Mouse (Mus musculus) liver, postnatal 0 days (tissue): ENCODE measurements at regions not wholly inside any gene's neighbourhood (a gene's known extent, or its start where the extent isn't known, plus 50 kb on each side); places are given as distances from the start of the nearest gene placed in this dataset.

Experiments
- ATAC-seq: fragments of 200-750 bp; cut with Nextera tagmentation; 2 replicates; pipeline ENCODE4 v1.8.0; 2017; ENCODE audit warnings: mild to moderate bottlenecking, moderate library complexity
- DNase-seq: peaks from one replicate; pipeline ENCODE4 v3.0.0-alpha.2; 2016
- H3K27ac ChIP-seq: fragments of 300-500 bp; sonication (generic); 2 replicates; pipeline ENCODE4 v1.5.1; 2014; ENCODE audit warnings: antibody characterized with exemption, moderate library complexity, mild to moderate bottlenecking, low read depth
- H3K27me3 ChIP-seq: fragments of 300-500 bp; sonication (generic); 2 replicates; pipeline ENCODE4 v1.6.1; 2014; ENCODE audit warnings: low read length, control low read depth, mixed read lengths; ENCODE audit not compliant: insufficient read depth
- H3K36me3 ChIP-seq: fragments of 300-500 bp; sonication (generic); replicated peaks from 2 replicates; pipeline ENCODE4 v1.6.1; 2014; ENCODE audit warnings: mild to moderate bottlenecking, control low read depth, low read length, moderate library complexity, mixed read lengths; ENCODE audit not compliant: insufficient read depth
- H3K4me1 ChIP-seq: fragments of 300-500 bp; sonication (generic); 2 replicates; pipeline ENCODE4 v1.6.1; 2014; ENCODE audit warnings: antibody characterized with exemption, mild to moderate bottlenecking, control low read depth; ENCODE audit not compliant: insufficient read depth
- H3K4me2 ChIP-seq: fragments of 300-500 bp; sonication (generic); 2 replicates; pipeline ENCODE4 v1.6.1; 2014; ENCODE audit warnings: low read depth, mild to moderate bottlenecking, low read length, moderate library complexity, mixed read lengths
- H3K4me3 ChIP-seq: fragments of 300-500 bp; sonication (generic); 2 replicates; pipeline ENCODE4 v1.5.1; 2014; ENCODE audit warnings: low read depth, low read length
- H3K9ac ChIP-seq: fragments of 300-500 bp; sonication (generic); replicated peaks from 2 replicates; pipeline ENCODE4 v1.6.1; 2014; ENCODE audit warnings: mild to moderate bottlenecking, moderate library complexity
- H3K9me3 ChIP-seq: fragments of 300-500 bp; sonication (generic); 2 replicates; pipeline ENCODE4 v1.6.1; 2016; ENCODE audit warnings: mild to moderate bottlenecking, control low read depth, low read length, mixed read lengths
- CTCF ChIP-seq: sonication (generic); IDR thresholded peaks from 2 replicates; pipeline ENCODE4 v1.5.1; 2016; ENCODE audit warnings: antibody characterized with exemption, low read depth
- EP300 ChIP-seq: IDR thresholded peaks from 2 replicates; pipeline ENCODE4 v1.6.1; 2016; ENCODE audit warnings: antibody characterized with exemption, low read depth, mild to moderate bottlenecking
- WGBS: fragments of 180-500 bp; shearing (Covaris S2); extraction: QIAGEN DNeasy Blood & Tissue Kit; methylation state at CpG from one replicate; pipeline ENCODE4 v1.1.7; 2014; ENCODE audit not compliant: insufficient replicate concordance; 5-methylcytosine and 5-hydroxymethylcytosine counted together

GRCm38 (mm10) chr3:42516286-42516685, 773.9 kb downstream of the D3Ertd751e start:
- TF ChIP-seq CTCF (no peak), EP300 (no peak)
- Histone ChIP-seq H3K36me3 (no peaks in the 10 kb centered on the region), H3K9ac (no peak overlapping the region), H3K9me3 (no peaks in the 10 kb centered on the region), H3K4me1 (no peaks in the 10 kb centered on the region), H3K27ac (no peak overlapping the region), H3K27me3 (no peaks in the 10 kb centered on the region), H3K4me2 (no peak overlapping the region), H3K4me3 (no peak overlapping the region)
- 75% methylated on average over 2 of the region's 2 CpGs for WGBS
- ATAC-seq (no peak), DNase-seq (no peak)

GRCm38 (mm10) chr3:42531397-42531796, 789.0 kb downstream of the D3Ertd751e start:
- DNase-seq (no peak), ATAC-seq (no peak)
- TF ChIP-seq EP300 (no peak), CTCF (no peak)
- Histone ChIP-seq H3K9ac (no peak overlapping the region), H3K27ac (no peak overlapping the region), H3K4me1 (no peaks in the 10 kb centered on the region), H3K4me2 (no peak overlapping the region), H3K27me3 (no peaks in the 10 kb centered on the region), H3K4me3 (no peak overlapping the region), H3K9me3 (no peaks in the 10 kb centered on the region), H3K36me3 (no peaks in the 10 kb centered on the region)
- 77% methylated on average over 4 of the region's 4 CpGs for WGBS

GRCm38 (mm10) chr3:42566731-42567130, 824.3 kb downstream of the D3Ertd751e start:
- Histone ChIP-seq H3K4me2 (no peak overlapping the region), H3K9ac (no peak overlapping the region), H3K9me3 (no peaks in the 10 kb centered on the region), H3K27ac (no peak overlapping the region), H3K4me1 (no peaks in the 10 kb centered on the region), H3K36me3 (no peaks in the 10 kb centered on the region), H3K4me3 (no peak overlapping the region), H3K27me3 (no peaks in the 10 kb centered on the region)
- ATAC-seq: no peak
- no peak for TF ChIP-seq CTCF
- no peak for TF ChIP-seq EP300
- WGBS: 61% methylated on average over 1 of the region's 1 CpGs
- DNase-seq: no peak

GRCm38 (mm10) chr3:42570364-42571024, 828.1 kb downstream of the D3Ertd751e start:
- no peak overlapping the region for H3K4me2 ChIP-seq
- TF ChIP-seq EP300 (no peak), CTCF (no peak)
- H3K9ac ChIP-seq: no peak overlapping the region
- no peaks in the 10 kb centered on the region for H3K9me3 ChIP-seq
- H3K36me3 ChIP-seq: no peaks in the 10 kb centered on the region
- no peaks in the 10 kb centered on the region for H3K27me3 ChIP-seq
- H3K4me1 ChIP-seq: no peaks in the 10 kb centered on the region
- no peak for DNase-seq
- WGBS: 78% methylated on average over 3 of the region's 3 CpGs
- ATAC-seq: no peak
- H3K27ac ChIP-seq: no peak overlapping the region
- H3K4me3 ChIP-seq: no peak overlapping the region

GRCm38 (mm10) chr3:42571877-42572459, 829.6 kb downstream of the D3Ertd751e start:
- WGBS: 43% methylated on average over 3 of the region's 3 CpGs
- Histone ChIP-seq H3K36me3 (no peaks in the 10 kb centered on the region), H3K27ac (no peak overlapping the region), H3K9ac (no peak overlapping the region), H3K4me1 (no peaks in the 10 kb centered on the region), H3K9me3 (no peaks in the 10 kb centered on the region), H3K4me2 (no peak overlapping the region), H3K4me3 (no peak overlapping the region), H3K27me3 (no peaks in the 10 kb centered on the region)
- ATAC-seq (no peak), DNase-seq (no peak)
- no peak for TF ChIP-seq EP300
- no peak for TF ChIP-seq CTCF

- H3K9me3 ChIP-seq: no peaks in the 10 kb centered on the region
- H3K4me1 ChIP-seq: no peaks in the 10 kb centered on the region
- no peak overlapping the region for H3K4me2 ChIP-seq
- H3K27ac ChIP-seq: no peak overlapping the region
- no peaks in the 10 kb centered on the region for H3K36me3 ChIP-seq
- ATAC-seq: no peak
- no peak for DNase-seq
- TF ChIP-seq CTCF: no peak
- no peak for TF ChIP-seq EP300
- no peak overlapping the region for H3K4me3 ChIP-seq
- no peaks in the 10 kb centered on the region for H3K27me3 ChIP-seq
- no peak overlapping the region for H3K9ac ChIP-seq
Observed at GRCm38 (mm10) chr3:42573155-42573554, 830.7 kb downstream of the D3Ertd751e start.
